Mouse (Mus musculus) embryonic facial prominence, embryonic 15.5 days (tissue): ENCODE data around the gene Gm21969. TPM values are rescaled to one million over a fixed set of nuclear protein-coding genes. Genes with fewer than 3 reads are reported as not detected.

Source experiments
- ATAC-seq: fragments of 200-750 bp; cut with Nextera tagmentation; 2 replicates; pipeline ENCODE4 v1.8.0; 2017; ENCODE audit warnings: low read depth, moderate TSS enrichment; ENCODE audit not compliant: insufficient number of reproducible peaks, low FRiP score, low TSS enrichment
- H3K27ac ChIP-seq: fragments of 300-500 bp; sonication (generic); replicated peaks from 2 replicates; pipeline ENCODE4 v1.5.1; 2015; ENCODE audit warnings: mild to moderate bottlenecking, inconsistent platforms
- H3K27me3 ChIP-seq: fragments of 300-500 bp; sonication (generic); 2 replicates; pipeline ENCODE4 v1.6.1; 2015; ENCODE audit warnings: inconsistent platforms
- H3K36me3 ChIP-seq: fragments of 300-500 bp; sonication (generic); 2 replicates; pipeline ENCODE4 v1.6.1; 2015; ENCODE audit warnings: mild to moderate bottlenecking, inconsistent platforms
- H3K4me1 ChIP-seq: fragments of 300-500 bp; sonication (generic); 2 replicates; pipeline ENCODE4 v1.6.1; 2015; ENCODE audit warnings: inconsistent platforms
- H3K4me2 ChIP-seq: fragments of 300-500 bp; sonication (generic); replicated peaks from 2 replicates; pipeline ENCODE4 v1.6.1; 2015; ENCODE audit warnings: mild to moderate bottlenecking, inconsistent platforms
- H3K4me3 ChIP-seq: fragments of 300-500 bp; sonication (generic); replicated peaks from 2 replicates; pipeline ENCODE4 v1.5.1; 2015; ENCODE audit warnings: mild to moderate bottlenecking, inconsistent platforms
- H3K9ac ChIP-seq: fragments of 300-500 bp; sonication (generic); 2 replicates; pipeline ENCODE4 v1.6.1; 2015; ENCODE audit warnings: inconsistent platforms
- H3K9me3 ChIP-seq: fragments of 300-500 bp; sonication (generic); replicated peaks from 2 replicates; pipeline ENCODE4 v1.6.1; 2016; ENCODE audit warnings: inconsistent platforms
- WGBS: fragments of 180-500 bp; shearing (Covaris S2); methylation state at CpG from one replicate; pipeline ENCODE4 v1.1.7; 2015; 5-methylcytosine and 5-hydroxymethylcytosine counted together
- polyA plus RNA-seq: library from polyadenylated mRNA; unstranded; fragments of >200 nt; fragmentation: Nextera tagmentation; extraction: Ambion mirVana; gene quantifications from 2 replicates; pipeline ENCODE4 v1.2.1, GENCODE M21; 2015

The Gm21969 gene
- polyA plus RNA-seq, 1 experiment from 2014 or later: not detected

DNA sequence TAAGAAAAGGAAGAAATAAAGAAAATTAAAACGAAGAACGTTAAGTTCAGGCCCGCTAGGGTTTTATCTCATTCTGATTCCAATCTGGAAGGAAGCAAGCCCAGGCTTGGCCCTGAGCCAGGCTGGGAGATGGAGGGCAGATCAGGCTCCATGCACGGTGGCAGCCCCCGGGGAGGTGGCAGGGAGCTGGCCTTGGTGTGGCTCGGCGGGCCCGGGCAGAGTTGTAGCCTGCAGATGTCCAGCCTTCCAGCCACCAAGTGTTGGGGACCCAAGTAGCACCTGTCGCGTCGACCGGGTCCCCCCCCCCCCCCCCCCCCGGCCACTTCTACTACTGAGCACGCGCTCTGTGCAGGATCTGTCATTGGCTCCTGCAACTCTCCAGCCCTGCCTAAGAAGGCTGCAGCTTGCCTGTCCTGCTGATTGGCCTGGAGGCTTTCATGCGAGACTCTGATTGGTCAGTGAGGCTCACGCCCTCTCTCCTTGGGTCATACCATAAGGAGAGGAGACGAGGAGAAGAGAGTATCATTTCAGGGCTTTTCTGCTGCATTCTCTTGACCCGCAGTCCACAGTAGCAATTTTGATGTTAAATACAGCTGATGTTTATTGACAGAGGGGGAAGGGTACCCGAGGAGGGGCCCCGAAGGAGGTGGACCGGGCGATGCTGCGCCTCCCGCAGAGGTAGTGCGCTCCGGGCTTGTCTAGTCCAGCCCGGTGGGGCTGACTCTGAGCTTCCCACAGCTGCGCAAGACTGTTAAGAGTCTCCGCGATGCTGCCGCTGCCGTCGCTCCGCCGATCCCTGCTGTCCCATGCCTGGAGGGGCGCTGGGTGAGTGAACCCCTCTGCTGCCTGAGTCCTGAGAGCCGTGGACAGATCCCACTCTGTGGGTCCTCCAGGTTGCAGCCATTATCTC, 19.6 kb downstream of the Gm21969 start, which contains the start of gene Aldh4a1:
TSS of gene Aldh4a1 (plus strand) at position 494 of the 910 bp plus-strand sequence.
- Histone ChIP-seq H3K9me3 (no peaks in the 10 kb centered on the region), H3K36me3 (peaks cover 3% of the 10 kb centered on the region; the same call in 1 of the 2 replicates), H3K4me2 (peak within 1 kb of the TSS; percentile 84), H3K27ac (peak within 1 kb of the TSS; percentile 91), H3K27me3 (no peaks in the 10 kb centered on the region), H3K4me3 (peak within 1 kb of the TSS; percentile 76), H3K4me1 (peaks cover 24% of the 10 kb centered on the region), H3K9ac (peak within 1 kb of the TSS; percentile 69)
- ATAC-seq: peak; percentile 99
- under 1% methylated on average over 34 of the region's 38 CpGs for WGBS

DNA sequence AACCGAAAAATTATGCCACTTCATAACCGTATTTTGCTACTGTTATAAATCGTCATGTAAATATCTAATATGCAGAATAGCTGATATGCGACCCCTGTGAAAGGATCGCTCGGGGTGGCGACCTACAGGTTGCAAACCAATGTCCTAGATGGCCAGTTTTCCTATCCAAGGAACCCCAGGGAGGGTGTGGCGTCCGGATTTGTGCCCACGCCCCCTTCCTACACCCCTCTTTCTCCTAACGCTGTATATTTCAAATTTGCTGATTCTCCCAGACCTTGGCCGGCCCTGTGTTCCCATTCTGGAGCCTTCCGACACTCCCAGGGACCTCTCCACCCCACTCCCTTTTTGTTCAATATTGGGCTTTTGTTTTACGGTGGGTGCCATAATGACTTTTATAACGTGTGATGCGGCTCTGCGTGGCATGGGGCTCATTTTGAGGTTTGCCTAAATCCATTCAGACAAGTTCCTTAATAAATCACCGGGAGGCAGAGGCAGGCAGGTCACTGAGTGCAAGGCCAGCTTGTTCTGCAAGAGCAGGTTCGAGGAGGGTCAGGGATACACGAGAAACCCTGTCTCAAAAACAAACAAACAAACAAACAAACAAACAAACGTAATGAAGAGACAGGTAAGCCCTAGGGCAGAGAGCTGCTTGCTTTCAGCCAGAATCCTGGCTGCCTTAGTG, 20.6 kb downstream of the Gm21969 start:
- H3K9ac ChIP-seq: peak overlapping the region; percentile 69
- WGBS: 24% methylated on average over 21 of the region's 21 CpGs
- 0 out of 2 replicates have a peak overlapping the region, but pooled peaks have one; percentile 91 for H3K27ac ChIP-seq

DNA sequence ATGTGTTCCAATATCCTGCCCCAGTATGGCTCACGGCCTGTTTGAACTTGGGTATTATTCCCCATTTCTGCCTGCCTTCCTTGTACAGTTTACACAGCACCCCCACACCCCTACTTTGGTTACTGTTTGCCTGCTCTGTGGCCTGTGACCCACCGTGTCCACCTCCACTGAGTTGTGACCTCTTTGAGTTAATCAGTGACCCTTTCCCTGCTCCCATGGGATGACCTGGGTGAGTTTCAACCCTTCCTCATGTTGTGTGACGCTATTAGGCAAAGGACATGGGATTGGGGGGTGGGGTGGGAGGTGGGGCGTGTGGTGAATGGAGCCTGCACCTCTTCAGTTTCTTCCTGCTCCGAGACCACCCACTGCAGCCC, 21.1 kb downstream of the Gm21969 start:
- Histone ChIP-seq H3K9ac (no peak overlapping the region), H3K36me3 (no peaks in the 10 kb centered on the region; the same call in 1 of the 2 replicates), H3K4me2 (peak overlapping the region; percentile 84), H3K9me3 (no peaks in the 10 kb centered on the region), H3K4me3 (peak overlapping the region; percentile 76), H3K27ac (0 out of 2 replicates have a peak overlapping the region, but pooled peaks have one; percentile 4), H3K4me1 (peaks cover 24% of the 10 kb centered on the region), H3K27me3 (no peaks in the 10 kb centered on the region)
- ATAC-seq: no peak
- 53% methylated on average over 5 of the region's 5 CpGs for WGBS

More for the DNA sequence above, 20.6 kb downstream of the Gm21969 start:
- Histone ChIP-seq H3K4me3 (peak overlapping the region; percentile 76), H3K4me2 (peak overlapping the region; percentile 84), H3K36me3 (no peaks in the 10 kb centered on the region; the same call in 1 of the 2 replicates), H3K27me3 (no peaks in the 10 kb centered on the region), H3K9me3 (no peaks in the 10 kb centered on the region), H3K4me1 (peaks cover 24% of the 10 kb centered on the region)
- ATAC-seq: no peak

DNA sequence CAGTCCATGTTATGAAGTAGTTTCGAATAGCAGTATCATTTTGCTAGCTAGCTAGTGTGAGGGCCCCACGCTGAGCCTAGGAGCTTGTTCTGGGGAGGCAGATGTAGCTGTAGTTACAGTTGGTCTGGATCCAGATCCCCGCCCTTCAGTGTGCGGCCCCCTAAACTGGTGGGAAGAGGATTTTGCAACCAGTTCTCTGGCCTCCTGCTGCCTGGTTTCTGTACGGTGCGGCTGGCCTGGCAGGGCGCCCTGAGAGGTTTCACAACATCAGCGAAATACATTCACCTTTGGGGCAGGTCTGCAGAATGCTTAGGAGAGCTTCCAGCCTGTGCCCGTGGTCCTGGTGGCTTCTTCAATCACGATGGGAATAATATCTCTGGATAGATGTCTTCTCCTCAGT, 21.7 kb downstream of the Gm21969 start:
- peak overlapping the region; percentile 76; the same call in 1 of the 2 replicates for H3K4me3 ChIP-seq
- no peaks in the 10 kb centered on the region; the same call in 1 of the 2 replicates for H3K36me3 ChIP-seq
- 0 out of 2 replicates have a peak overlapping the region, but pooled peaks have one; percentile 84 for H3K4me2 ChIP-seq
- 55% methylated on average over 10 of the region's 10 CpGs for WGBS
- no peaks in the 10 kb centered on the region for H3K27me3 ChIP-seq
- H3K27ac ChIP-seq: 0 out of 2 replicates have a peak overlapping the region, but pooled peaks have one; percentile 12
- peaks cover 24% of the 10 kb centered on the region for H3K4me1 ChIP-seq
- H3K9me3 ChIP-seq: no peaks in the 10 kb centered on the region
- no peak overlapping the region for H3K9ac ChIP-seq
- no peak for ATAC-seq

DNA sequence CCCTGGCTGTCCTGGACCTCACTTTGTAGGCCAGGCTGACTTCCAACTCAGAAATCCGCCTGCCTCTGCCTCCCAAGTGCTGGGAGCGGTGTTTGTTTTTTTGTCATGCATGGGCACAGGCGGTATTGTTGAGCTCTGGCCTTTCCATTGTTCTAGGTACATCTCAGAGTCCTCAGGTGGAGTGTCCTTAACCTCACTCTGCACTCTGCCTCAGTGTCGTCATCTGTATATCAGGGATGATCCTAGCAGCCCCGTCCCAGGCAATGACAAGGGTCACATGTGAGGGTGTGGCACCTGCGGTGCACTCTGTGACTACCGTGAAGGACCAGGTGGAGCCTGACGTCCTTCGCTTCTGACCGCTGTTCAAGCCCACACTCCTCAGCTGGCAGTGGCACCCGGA, 24.4 kb downstream of the Gm21969 start:
- 96% methylated on average over 11 of the region's 11 CpGs for WGBS
- no peak overlapping the region for H3K9ac ChIP-seq

DNA sequence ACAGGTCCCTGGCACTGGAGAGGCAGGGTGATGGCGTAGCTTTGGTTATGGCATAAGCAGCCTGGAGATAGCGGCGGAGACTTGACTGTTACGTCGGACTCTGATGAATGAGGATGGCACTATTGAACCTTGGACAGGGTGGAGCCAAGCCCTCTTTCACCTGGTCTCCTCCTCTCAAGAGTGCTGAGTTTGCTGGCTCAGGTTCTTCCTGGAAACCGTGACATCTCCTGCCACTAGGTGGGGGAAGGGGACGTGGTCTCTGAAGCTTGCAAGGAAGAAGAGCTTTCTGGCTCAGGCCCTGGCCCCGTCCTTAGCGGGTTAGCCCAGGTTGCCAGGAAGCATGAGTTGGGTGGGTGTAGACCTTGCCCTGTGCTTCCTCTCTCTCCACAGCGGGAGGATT, 27.2 kb downstream of the Gm21969 start:
- ATAC-seq: no peak
- Histone ChIP-seq H3K27ac (no peak overlapping the region), H3K4me2 (no peak overlapping the region), H3K9ac (no peak overlapping the region), H3K27me3 (no peaks in the 10 kb centered on the region), H3K9me3 (no peaks in the 10 kb centered on the region), H3K36me3 (0 out of 2 replicates have a peak, but pooled peaks cover 3% of the 10 kb centered on the region), H3K4me3 (no peak overlapping the region), H3K4me1 (peaks cover 7% of the 10 kb centered on the region; the same call in 1 of the 2 replicates)
- 69% methylated on average over 10 of the region's 10 CpGs for WGBS

More for the DNA sequence above, 24.4 kb downstream of the Gm21969 start:
- Histone ChIP-seq H3K27me3 (no peaks in the 10 kb centered on the region), H3K9me3 (no peaks in the 10 kb centered on the region), H3K36me3 (no peaks in the 10 kb centered on the region), H3K27ac (no peak overlapping the region), H3K4me3 (no peak overlapping the region), H3K4me2 (no peak overlapping the region), H3K4me1 (peaks cover 24% of the 10 kb centered on the region)
- no peak for ATAC-seq

DNA sequence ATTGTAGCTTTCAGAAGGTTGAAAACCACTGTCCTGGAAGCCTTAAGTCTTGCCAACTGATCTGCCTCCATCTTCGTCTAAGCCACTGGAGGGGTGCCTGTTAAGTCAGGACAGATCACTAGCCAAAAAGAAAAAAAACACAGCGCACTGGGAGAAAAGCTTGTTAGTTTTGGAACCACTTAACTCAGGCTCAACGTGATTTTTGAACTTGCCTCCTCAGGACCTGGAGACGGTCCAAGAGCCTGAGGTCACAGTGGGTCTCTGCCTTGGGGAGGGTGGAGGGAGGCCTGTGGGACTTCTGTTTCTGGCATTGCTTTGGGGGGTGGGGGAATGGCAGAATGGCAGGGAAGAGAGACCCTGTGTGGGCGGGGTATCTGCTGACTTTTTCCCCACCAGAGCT, 28.2 kb downstream of the Gm21969 start:
- Histone ChIP-seq H3K27ac (no peak overlapping the region), H3K4me2 (no peak overlapping the region), H3K9me3 (no peaks in the 10 kb centered on the region), H3K27me3 (no peaks in the 10 kb centered on the region), H3K4me1 (peaks cover 7% of the 10 kb centered on the region; the same call in 1 of the 2 replicates), H3K36me3 (peaks cover 3% of the 10 kb centered on the region; the same call in 1 of the 2 replicates), H3K4me3 (no peak overlapping the region), H3K9ac (no peak overlapping the region)
- ATAC-seq: no peak
- WGBS: 47% methylated on average over 5 of the region's 5 CpGs

DNA sequence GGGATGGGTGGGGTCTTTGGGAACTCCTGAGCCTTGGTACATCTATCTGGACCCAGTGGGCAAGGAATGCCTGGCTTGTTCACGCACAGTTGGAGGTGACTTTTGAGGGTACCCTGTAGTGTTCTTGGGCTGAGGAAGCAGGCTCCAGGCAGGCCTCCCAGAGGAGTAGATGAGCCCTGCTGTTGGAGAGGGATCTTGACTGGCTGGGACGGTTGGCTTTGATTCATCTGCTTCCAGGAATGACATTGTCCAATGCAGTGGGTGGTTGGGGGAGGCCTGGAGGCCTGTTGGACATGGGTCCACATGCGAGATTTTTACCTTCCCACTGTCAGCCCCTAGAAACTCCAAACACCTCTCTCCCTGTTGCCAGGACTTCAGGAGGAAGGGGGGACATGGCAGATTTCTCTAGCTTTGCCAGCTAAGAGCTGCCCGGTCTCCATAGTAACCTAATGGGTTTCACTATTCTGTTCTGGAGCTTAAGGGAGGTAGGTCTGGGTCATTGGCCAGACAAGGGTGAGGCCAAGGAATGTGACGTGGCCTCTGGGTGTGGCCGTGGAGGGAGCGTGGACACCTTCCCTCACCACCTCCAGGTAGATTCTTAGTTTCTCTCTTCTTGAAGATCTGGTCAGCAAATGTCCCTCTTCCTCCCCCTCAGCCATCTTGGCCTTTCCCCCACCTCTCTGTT, 28.7 kb downstream of the Gm21969 start:
- Histone ChIP-seq H3K36me3 (peaks cover 4% of the 10 kb centered on the region; the same call in 1 of the 2 replicates), H3K4me1 (peaks cover 7% of the 10 kb centered on the region; the same call in 1 of the 2 replicates), H3K9me3 (no peaks in the 10 kb centered on the region), H3K27ac (no peak overlapping the region), H3K4me3 (no peak overlapping the region), H3K27me3 (no peaks in the 10 kb centered on the region), H3K9ac (no peak overlapping the region), H3K4me2 (no peak overlapping the region)
- no peak for ATAC-seq
- 83% methylated on average over 7 of the region's 7 CpGs for WGBS

DNA sequence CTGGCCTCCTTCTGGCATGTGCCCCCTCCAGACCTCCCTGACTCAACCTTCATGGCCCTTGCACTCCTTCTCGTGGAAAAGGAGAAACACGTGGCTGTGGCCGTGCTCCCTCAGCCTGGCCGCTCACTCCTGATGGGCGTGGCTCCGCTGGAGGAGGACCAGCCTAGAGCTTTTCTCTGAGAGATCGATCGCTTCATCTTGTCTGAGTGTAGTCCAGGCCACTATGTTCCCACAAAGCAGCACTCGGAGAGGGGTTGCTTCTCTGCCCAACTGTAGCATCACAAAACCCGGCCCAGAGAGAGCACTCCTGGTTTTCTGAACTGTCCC, 29.2 kb downstream of the Gm21969 start:
- ATAC-seq: no peak
- 76% methylated on average over 10 of the region's 10 CpGs for WGBS
- no peak overlapping the region for H3K9ac ChIP-seq

DNA sequence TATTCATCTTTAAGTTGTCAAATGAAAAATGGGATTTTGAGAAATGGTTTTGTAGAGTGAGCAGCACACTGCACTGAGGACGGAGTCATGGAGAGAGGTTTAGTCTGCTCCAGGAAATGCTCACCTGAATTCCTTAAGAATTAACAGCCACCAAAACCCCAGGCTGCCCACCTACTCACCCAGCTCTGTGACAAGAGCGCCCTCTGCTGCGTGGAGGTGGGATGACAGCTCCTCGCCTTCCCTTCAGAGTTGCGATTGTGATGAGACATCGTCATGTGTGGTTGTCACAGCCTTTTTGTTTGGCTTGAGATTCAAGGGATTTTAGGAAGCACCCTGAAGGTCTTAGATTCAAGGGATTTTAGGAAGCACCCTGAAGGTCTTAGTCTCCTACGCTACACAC, 33.4 kb downstream of the Gm21969 start:
- no peaks in the 10 kb centered on the region for H3K9me3 ChIP-seq
- H3K4me1 ChIP-seq: peaks cover 12% of the 10 kb centered on the region; the same call in 1 of the 2 replicates
- H3K4me2 ChIP-seq: no peak overlapping the region
- no peak overlapping the region for H3K27ac ChIP-seq
- no peak for ATAC-seq
- no peak overlapping the region for H3K9ac ChIP-seq
- no peak overlapping the region for H3K4me3 ChIP-seq
- H3K27me3 ChIP-seq: 0 out of 2 replicates have a peak, but pooled peaks cover 3% of the 10 kb centered on the region
- WGBS: 22% methylated on average over 7 of the region's 7 CpGs
- peaks cover 11% of the 10 kb centered on the region; the same call in 1 of the 2 replicates for H3K36me3 ChIP-seq

More for the DNA sequence above, 29.2 kb downstream of the Gm21969 start:
- no peak overlapping the region for H3K27ac ChIP-seq
- no peaks in the 10 kb centered on the region for H3K9me3 ChIP-seq
- H3K4me3 ChIP-seq: no peak overlapping the region
- peaks cover 9% of the 10 kb centered on the region; the same call in 1 of the 2 replicates for H3K36me3 ChIP-seq
- H3K27me3 ChIP-seq: no peaks in the 10 kb centered on the region
- H3K4me1 ChIP-seq: peaks cover 7% of the 10 kb centered on the region; the same call in 1 of the 2 replicates
- no peak overlapping the region for H3K4me2 ChIP-seq
